Mouse (Mus musculus): ENCODE measurements around the gene Akr1a1. TPM values are rescaled to one million over a fixed set of nuclear protein-coding genes. Genes with fewer than 3 reads are reported as not detected.
A peak's percentile ranks its signal among the peaks of the same experiment; 100 is the strongest.
"Not testable (repeated sequence)": the region's sequence is repeated elsewhere in the genome, so short reads cannot be mapped to it uniquely, and the experiment has no call there.

The Akr1a1 gene
- polyA plus RNA-seq, 1 experiment from 2014 or later: 714 TPM

GRCm38 (mm10) chr4:116666625-116667024, 15.1 kb upstream of the Akr1a1 start:
- no peak overlapping the region for H3K27ac ChIP-seq (ENCODE audit: low read depth, low read length)
- H3K4me2 ChIP-seq (ENCODE audit: low read depth, low read length): no peak overlapping the region
- H3K27me3 ChIP-seq (ENCODE audit: control insufficient read depth, insufficient read depth, low read length): no peaks in the 10 kb centered on the region
- ATAC-seq (ENCODE audit: low read depth): no peak
- no peak overlapping the region for H3K9ac ChIP-seq (replicated peaks; ENCODE audit: low read depth, low read length)
- no peaks in the 10 kb centered on the region for H3K9me3 ChIP-seq (ENCODE audit: control insufficient read depth, low read length)
- no peaks in the 10 kb centered on the region for H3K36me3 ChIP-seq (ENCODE audit: control insufficient read depth, insufficient read depth, low read length)
- H3K4me1 ChIP-seq (ENCODE audit: control insufficient read depth, insufficient read depth, low read length): no peaks in the 10 kb centered on the region
- H3K4me3 ChIP-seq (ENCODE audit: low read depth, low read length): no peak overlapping the region
- WGBS: 79% methylated on average over 4 of the region's 4 CpGs

- Histone ChIP-seq H3K36me3 (ENCODE audit: control insufficient read depth, insufficient read depth, low read length) (no peaks in the 10 kb centered on the region), H3K4me2 (ENCODE audit: low read depth, low read length) (no peak overlapping the region), H3K4me1 (ENCODE audit: control insufficient read depth, insufficient read depth, low read length) (no peaks in the 10 kb centered on the region), H3K9me3 (ENCODE audit: control insufficient read depth, low read length) (no peaks in the 10 kb centered on the region), H3K27ac (ENCODE audit: low read depth, low read length) (no peak overlapping the region), H3K9ac (replicated peaks; ENCODE audit: low read depth, low read length) (no peak overlapping the region), H3K27me3 (ENCODE audit: control insufficient read depth, insufficient read depth, low read length) (no peaks in the 10 kb centered on the region), H3K4me3 (ENCODE audit: low read depth, low read length) (no peak overlapping the region)
- 96% methylated on average over 1 of the region's 1 CpGs for WGBS
- ATAC-seq (ENCODE audit: low read depth): no peak
Measured at GRCm38 (mm10) chr4:116661998-116662397, 10.5 kb upstream of the Akr1a1 start.

- Histone ChIP-seq H3K27me3 (ENCODE audit: control insufficient read depth, insufficient read depth, low read length) (no peaks in the 10 kb centered on the region), H3K9me3 (ENCODE audit: control insufficient read depth, low read length) (no peaks in the 10 kb centered on the region), H3K36me3 (ENCODE audit: control insufficient read depth, insufficient read depth, low read length) (no peaks in the 10 kb centered on the region), H3K4me3 (ENCODE audit: low read depth, low read length) (no peak overlapping the region), H3K9ac (replicated peaks; ENCODE audit: low read depth, low read length) (no peak overlapping the region), H3K4me1 (ENCODE audit: control insufficient read depth, insufficient read depth, low read length) (no peaks in the 10 kb centered on the region), H3K4me2 (ENCODE audit: low read depth, low read length) (no peak overlapping the region), H3K27ac (ENCODE audit: low read depth, low read length) (no peak overlapping the region)
- WGBS: 75% methylated on average over 6 of the region's 6 CpGs
- no peak for ATAC-seq (ENCODE audit: low read depth)
Measured at GRCm38 (mm10) chr4:116660829-116661228, 9.3 kb upstream of the Akr1a1 start.

GRCm38 (mm10) chr4:116659916-116660315, 8.4 kb upstream of the Akr1a1 start:
- not testable (repeated sequence) for H3K27me3 ChIP-seq (ENCODE audit: control insufficient read depth, insufficient read depth, low read length); H3K4me2 ChIP-seq (ENCODE audit: low read depth, low read length); H3K36me3 ChIP-seq (ENCODE audit: control insufficient read depth, insufficient read depth, low read length); H3K27ac ChIP-seq (ENCODE audit: low read depth, low read length); H3K4me3 ChIP-seq (ENCODE audit: low read depth, low read length); H3K9ac ChIP-seq (replicated peaks; ENCODE audit: low read depth, low read length); ATAC-seq (ENCODE audit: low read depth); H3K4me1 ChIP-seq (ENCODE audit: control insufficient read depth, insufficient read depth, low read length); H3K9me3 ChIP-seq (ENCODE audit: control insufficient read depth, low read length)
- WGBS: 88% methylated on average over 6 of the region's 6 CpGs

- H3K27ac ChIP-seq (ENCODE audit: low read depth, low read length): no peak overlapping the region
- H3K9me3 ChIP-seq (ENCODE audit: control insufficient read depth, low read length): no peaks in the 10 kb centered on the region
- no peak overlapping the region for H3K9ac ChIP-seq (replicated peaks; ENCODE audit: low read depth, low read length)
- no peaks in the 10 kb centered on the region for H3K4me1 ChIP-seq (ENCODE audit: control insufficient read depth, insufficient read depth, low read length)
- H3K27me3 ChIP-seq (ENCODE audit: control insufficient read depth, insufficient read depth, low read length): no peaks in the 10 kb centered on the region
- no peak overlapping the region for H3K4me3 ChIP-seq (ENCODE audit: low read depth, low read length)
- H3K4me2 ChIP-seq (ENCODE audit: low read depth, low read length): no peak overlapping the region
- 69% methylated on average over 2 of the region's 2 CpGs for WGBS
- ATAC-seq (ENCODE audit: low read depth): no peak
- no peaks in the 10 kb centered on the region for H3K36me3 ChIP-seq (ENCODE audit: control insufficient read depth, insufficient read depth, low read length)
Measured at GRCm38 (mm10) chr4:116659474-116659873, 8.0 kb upstream of the Akr1a1 start.

GRCm38 (mm10) chr4:116657971-116658370, 6.5 kb upstream of the Akr1a1 start:
- Histone ChIP-seq H3K9me3 (ENCODE audit: control insufficient read depth, low read length) (no peaks in the 10 kb centered on the region), H3K27ac (ENCODE audit: low read depth, low read length) (no peak overlapping the region), H3K27me3 (ENCODE audit: control insufficient read depth, insufficient read depth, low read length) (no peaks in the 10 kb centered on the region), H3K9ac (replicated peaks; ENCODE audit: low read depth, low read length) (no peak overlapping the region), H3K4me2 (ENCODE audit: low read depth, low read length) (no peak overlapping the region), H3K4me1 (ENCODE audit: control insufficient read depth, insufficient read depth, low read length) (no peaks in the 10 kb centered on the region), H3K36me3 (ENCODE audit: control insufficient read depth, insufficient read depth, low read length) (no peaks in the 10 kb centered on the region), H3K4me3 (ENCODE audit: low read depth, low read length) (no peak overlapping the region)
- ATAC-seq (ENCODE audit: low read depth): no peak
- WGBS: 41% methylated on average over 3 of the region's 3 CpGs

- no peak for ATAC-seq (ENCODE audit: low read depth)
Measured at GRCm38 (mm10) chr4:116655658-116656057, 4.2 kb upstream of the Akr1a1 start.

GRCm38 (mm10) chr4:116655100-116655499, 3.6 kb upstream of the Akr1a1 start:
- H3K9me3 ChIP-seq (ENCODE audit: control insufficient read depth, low read length): no peaks in the 10 kb centered on the region
- H3K27ac ChIP-seq (ENCODE audit: low read depth, low read length): no peak overlapping the region
- no peaks in the 10 kb centered on the region for H3K27me3 ChIP-seq (ENCODE audit: control insufficient read depth, insufficient read depth, low read length)
- no peak overlapping the region for H3K4me2 ChIP-seq (ENCODE audit: low read depth, low read length)
- no peak for ATAC-seq (ENCODE audit: low read depth)
- H3K4me3 ChIP-seq (ENCODE audit: low read depth, low read length): no peak overlapping the region
- no peaks in the 10 kb centered on the region for H3K36me3 ChIP-seq (ENCODE audit: control insufficient read depth, insufficient read depth, low read length)
- H3K4me1 ChIP-seq (ENCODE audit: control insufficient read depth, insufficient read depth, low read length): peaks cover 4% of the 10 kb centered on the region; the same call in 1 of the 2 replicates
- H3K9ac ChIP-seq (replicated peaks; ENCODE audit: low read depth, low read length): no peak overlapping the region
- WGBS: 72% methylated on average over 2 of the region's 2 CpGs

More at GRCm38 (mm10) chr4:116655658-116656057, 4.2 kb upstream of the Akr1a1 start:
- H3K27me3 ChIP-seq (ENCODE audit: control insufficient read depth, insufficient read depth, low read length): no peaks in the 10 kb centered on the region
- H3K9me3 ChIP-seq (ENCODE audit: control insufficient read depth, low read length): no peaks in the 10 kb centered on the region
- no peak overlapping the region for H3K9ac ChIP-seq (replicated peaks; ENCODE audit: low read depth, low read length)
- no peaks in the 10 kb centered on the region for H3K36me3 ChIP-seq (ENCODE audit: control insufficient read depth, insufficient read depth, low read length)
- no peaks in the 10 kb centered on the region for H3K4me1 ChIP-seq (ENCODE audit: control insufficient read depth, insufficient read depth, low read length)
- H3K27ac ChIP-seq (ENCODE audit: low read depth, low read length): no peak overlapping the region
- no peak overlapping the region for H3K4me2 ChIP-seq (ENCODE audit: low read depth, low read length)
- H3K4me3 ChIP-seq (ENCODE audit: low read depth, low read length): no peak overlapping the region
- 81% methylated on average over 3 of the region's 3 CpGs for WGBS

- 89% methylated on average over 6 of the region's 6 CpGs for WGBS
- no peak for ATAC-seq (ENCODE audit: low read depth)
- no peak overlapping the region for H3K27ac ChIP-seq (ENCODE audit: low read depth, low read length)
- H3K27me3 ChIP-seq (ENCODE audit: control insufficient read depth, insufficient read depth, low read length): no peaks in the 10 kb centered on the region
- H3K4me2 ChIP-seq (ENCODE audit: low read depth, low read length): no peak overlapping the region
- no peaks in the 10 kb centered on the region for H3K9me3 ChIP-seq (ENCODE audit: control insufficient read depth, low read length)
- H3K36me3 ChIP-seq (ENCODE audit: control insufficient read depth, insufficient read depth, low read length): no peaks in the 10 kb centered on the region
- no peak overlapping the region for H3K9ac ChIP-seq (replicated peaks; ENCODE audit: low read depth, low read length)
- no peak overlapping the region for H3K4me3 ChIP-seq (ENCODE audit: low read depth, low read length)
- peaks cover 7% of the 10 kb centered on the region; the same call in 1 of the 2 replicates for H3K4me1 ChIP-seq (ENCODE audit: control insufficient read depth, insufficient read depth, low read length)
Measured at GRCm38 (mm10) chr4:116653228-116653627, 1.7 kb upstream of the Akr1a1 start.

- 0 out of 2 replicates have a peak, but pooled peaks cover 5% of the 10 kb centered on the region for H3K36me3 ChIP-seq (ENCODE audit: control insufficient read depth, insufficient read depth, low read length)
- WGBS: 10% methylated on average over 6 of the region's 6 CpGs
- H3K4me2 ChIP-seq (ENCODE audit: low read depth, low read length): peak overlapping the region; percentile 46
- no peaks in the 10 kb centered on the region for H3K27me3 ChIP-seq (ENCODE audit: control insufficient read depth, insufficient read depth, low read length)
- H3K9ac ChIP-seq (replicated peaks; ENCODE audit: low read depth, low read length): peak overlapping the region; percentile 82; the same call in 1 of the 2 replicates
- no peak overlapping the region for H3K27ac ChIP-seq (ENCODE audit: low read depth, low read length)
- no peaks in the 10 kb centered on the region for H3K9me3 ChIP-seq (ENCODE audit: control insufficient read depth, low read length)
- peak; percentile 24 for ATAC-seq (ENCODE audit: low read depth)
- peak overlapping the region; percentile 69 for H3K4me3 ChIP-seq (ENCODE audit: low read depth, low read length)
- H3K4me1 ChIP-seq (ENCODE audit: control insufficient read depth, insufficient read depth, low read length): peaks cover 14% of the 10 kb centered on the region
Measured at GRCm38 (mm10) chr4:116651797-116652135, 286 bp upstream of the Akr1a1 start.
